Mouse (Mus musculus): ENCODE results near the gene Ppp1cb.

Gene Ppp1cb

GRCm38 (mm10) chr5:32445287-32445921, 13.2 kb upstream of the Ppp1cb start:
- no peak for DNase-seq

GRCm38 (mm10) chr5:32446394-32446793, 12.2 kb upstream of the Ppp1cb start:
- DNase-seq, result peak; percentile 60 to 81

DNA sequence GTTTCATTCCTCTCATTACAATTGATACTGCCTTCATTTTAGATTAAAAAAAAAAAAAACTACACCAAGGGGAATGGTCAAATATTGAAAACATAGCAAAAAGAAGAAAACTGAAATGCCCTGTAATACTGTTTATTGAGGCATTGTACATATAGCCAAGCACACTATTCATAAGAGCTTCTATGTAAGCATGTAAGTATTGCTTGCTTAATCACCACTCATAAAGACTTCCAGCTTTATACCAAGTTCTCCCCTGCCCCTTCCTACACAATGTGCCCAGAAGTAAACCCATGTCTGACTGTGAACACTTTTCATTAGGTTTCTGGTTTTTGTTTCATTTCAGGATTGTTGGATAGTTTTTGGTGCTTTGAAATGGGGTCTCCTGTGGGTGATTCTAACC, 11.8 kb upstream of the Ppp1cb start:
- DNase-seq, result no peak

DNA sequence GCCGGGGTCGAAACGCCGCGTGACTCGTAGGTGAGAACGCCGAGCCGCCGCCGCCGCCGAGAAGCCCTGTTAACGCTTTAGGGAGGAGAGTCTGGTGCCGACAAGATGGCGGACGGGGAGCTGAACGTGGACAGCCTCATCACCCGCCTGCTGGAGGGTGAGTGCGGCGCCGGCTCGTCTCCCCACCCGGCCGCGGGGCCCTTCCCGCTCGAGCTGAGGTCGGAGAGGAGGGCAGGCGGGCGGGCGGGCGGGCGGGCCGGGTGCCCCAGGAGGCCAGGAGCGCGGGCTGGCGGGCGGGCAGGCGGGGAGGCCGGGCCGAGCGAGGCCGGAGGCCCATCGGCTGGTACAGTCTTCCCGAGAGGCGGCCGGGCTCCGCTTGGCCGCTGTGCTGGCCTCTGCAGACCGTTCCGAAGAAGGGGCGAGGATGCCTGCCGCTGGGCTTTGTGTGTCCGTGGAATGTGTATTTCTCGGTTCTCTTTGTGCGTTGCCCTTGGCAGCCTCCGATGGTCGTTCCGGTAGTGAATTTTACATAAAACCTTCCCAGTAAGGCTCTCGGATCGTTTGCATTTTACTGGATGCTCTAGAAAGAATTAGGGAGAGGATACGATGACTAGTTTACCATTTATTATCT, 723 bp downstream of the Ppp1cb start:
- peak in 1 of 2 experiments; percentile 83 for DNase-seq

DNA sequence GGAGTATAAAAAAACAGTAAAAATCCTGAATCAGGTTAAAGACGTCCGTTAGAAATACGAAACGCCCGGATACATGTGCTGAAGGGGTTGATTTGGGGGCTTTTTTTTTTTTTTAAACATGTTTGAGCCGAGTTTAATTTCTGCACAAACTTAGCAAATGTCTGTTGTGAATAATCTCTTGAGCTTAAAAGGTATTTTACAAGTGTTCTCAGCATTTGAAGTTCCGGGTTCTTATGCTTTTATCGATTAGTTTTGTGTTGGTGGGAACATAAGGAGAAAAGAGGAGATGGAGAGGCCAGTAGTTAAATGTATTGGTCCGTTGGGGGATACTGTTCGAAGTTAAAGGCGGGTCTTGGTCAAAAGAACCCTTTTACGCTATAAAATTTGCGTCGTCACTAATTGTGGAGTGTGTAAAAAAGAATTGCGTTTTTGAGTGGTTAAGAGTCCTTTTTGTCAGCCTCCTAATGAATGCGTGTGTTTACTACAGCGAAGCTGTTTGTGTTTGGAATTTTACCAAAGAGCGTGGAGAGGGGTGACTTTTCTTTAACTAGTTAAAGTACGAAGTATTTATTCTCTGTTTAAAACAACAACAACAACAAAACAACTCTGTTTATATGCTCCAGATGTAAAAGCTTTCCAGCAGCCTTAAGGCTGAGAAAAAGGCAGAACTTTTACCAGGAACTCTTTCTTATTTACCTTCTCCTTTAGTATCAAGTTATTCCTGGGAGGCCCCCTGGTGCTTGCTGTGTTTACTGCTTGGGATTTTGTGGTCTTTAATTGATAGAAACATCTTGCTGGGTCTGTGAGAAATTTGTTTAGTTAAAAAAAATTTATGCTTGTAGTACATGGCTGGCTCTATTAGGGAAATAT, 1.5 kb downstream of the Ppp1cb start:
- DNase-seq, result peak; percentile 63 to 64

DNA sequence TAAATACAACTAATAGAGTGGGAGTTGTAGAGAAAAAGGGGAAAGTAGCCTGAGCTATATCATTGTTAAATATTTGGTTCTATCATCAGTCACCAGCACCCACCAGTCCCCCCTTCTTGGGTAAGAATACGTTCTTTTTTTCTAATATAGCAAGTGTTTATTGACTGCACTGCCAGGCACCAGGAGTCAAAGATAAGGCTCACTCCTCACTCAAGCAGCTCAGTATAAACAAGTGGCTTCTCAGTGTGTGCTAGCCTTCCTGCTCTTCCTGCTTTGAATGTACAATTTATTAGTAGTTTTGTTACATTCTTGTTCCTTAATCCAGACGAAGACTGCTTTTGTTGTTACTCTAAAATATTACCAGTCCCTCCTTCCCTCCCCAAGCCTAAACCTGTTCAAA, 2.3 kb downstream of the Ppp1cb start:
- DNase-seq, result no peak

DNA sequence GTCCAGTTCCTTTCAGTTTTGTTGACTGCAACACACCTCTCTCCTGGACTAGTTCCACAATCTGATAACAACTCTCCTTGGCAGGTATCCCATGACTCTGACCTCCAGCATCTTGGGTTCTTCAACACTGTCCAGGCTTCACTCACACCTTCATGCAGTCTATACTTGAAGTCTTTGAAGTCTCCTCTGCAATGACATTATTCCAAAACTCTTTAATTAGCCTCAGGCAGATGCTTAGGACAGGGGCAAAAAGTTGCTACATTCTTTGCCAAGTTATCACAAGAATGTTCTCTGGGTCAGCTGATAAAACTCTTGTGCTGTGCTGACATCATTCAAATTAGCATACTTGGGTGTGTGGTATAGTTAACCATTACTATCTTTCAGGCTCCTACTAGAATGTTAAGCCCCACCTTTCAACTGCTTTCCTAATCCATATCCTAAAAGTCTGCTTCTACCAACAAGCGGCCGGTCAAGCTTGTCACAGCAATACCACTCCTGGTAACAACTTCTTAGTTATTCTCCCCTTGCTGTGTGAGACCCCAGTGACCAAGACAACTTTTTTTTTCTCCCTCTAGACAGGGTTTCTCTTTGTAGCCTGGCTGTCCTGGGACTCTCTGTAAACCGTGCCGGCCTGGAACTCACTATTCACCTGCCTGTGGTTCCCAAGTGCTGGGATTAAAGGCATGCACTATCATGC, 13.8 kb downstream of the Ppp1cb start:
- DNase-seq, result no peak

GRCm38 (mm10) chr5:32473029-32473352, 14.3 kb downstream of the Ppp1cb start:
- DNase-seq, result no peak

DNA sequence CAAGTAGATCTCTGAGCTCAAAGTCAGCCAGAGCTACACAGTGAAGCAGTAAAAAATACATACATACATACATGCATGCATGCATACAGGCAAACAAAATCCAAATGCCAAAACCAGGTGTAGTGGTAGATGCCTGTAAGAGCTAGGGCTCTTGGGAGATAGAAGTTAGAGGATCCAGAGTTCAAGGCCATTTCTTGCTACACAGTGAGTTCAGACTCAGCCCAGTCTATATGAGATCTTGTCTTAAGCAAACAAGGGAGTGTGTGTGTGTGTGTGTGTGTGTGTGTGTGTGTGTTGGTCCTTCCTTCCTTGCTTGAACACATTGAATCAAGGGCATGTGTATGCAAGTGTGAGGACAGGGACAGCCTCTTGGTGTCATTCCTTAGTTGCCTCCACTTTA, 17.9 kb downstream of the Ppp1cb start:
- DNase-seq, result no peak

DNA sequence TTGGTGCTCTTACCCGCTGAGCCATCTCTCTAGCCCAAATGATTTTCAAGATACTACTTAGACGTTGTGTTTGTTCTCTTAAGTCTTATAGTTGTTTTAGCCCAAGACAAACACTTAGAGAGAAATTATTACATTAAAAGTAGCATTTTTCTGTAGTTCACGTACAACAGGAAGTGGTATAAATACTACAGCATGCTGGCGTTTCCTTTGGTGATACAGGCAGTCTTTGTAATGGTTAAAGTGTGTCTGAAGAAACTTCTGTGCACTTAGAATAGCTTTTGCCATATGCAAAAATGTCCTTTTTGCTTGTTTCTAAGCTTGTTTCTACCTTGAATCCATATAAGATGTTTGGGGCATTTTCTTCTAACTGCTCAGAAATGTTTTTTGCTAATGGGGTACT, 20.3 kb downstream of the Ppp1cb start:
- no peak for DNase-seq

- no peak for DNase-seq
These were observed 26.8 kb downstream of the Ppp1cb start for GRCm38 (mm10) chr5:32485430-32485829.

GRCm38 (mm10) chr5:32488044-32488443, 29.4 kb downstream of the Ppp1cb start:
- DNase-seq, result no peak

DNA sequence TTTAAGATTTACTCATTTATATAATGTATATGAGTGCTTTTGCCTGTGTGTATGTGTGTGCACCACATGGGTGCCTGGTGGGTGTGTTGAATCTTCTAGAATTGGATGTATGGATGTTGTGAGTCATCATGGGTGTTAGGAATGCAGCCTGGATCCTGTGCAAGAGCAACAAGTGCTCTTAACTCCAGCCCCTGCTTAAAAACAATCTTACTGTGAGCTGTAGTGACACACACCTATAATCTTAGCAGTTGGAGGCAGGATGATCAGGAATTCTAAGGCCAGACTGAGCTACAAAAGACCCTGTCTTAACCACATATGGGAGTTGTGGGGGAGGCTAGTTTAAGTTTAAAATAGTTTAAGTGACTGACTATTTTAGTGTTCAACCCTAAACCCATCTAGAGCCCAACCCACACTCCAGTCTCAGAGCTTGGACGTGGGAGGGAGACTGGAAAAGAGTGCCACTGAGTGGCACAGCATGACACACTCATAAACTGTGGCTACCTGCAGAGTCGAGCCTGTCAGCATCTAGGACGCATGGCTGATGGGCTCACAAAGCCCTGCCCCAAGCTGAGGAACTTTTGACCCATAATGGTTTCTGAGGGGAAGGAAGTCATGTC, 35.5 kb downstream of the Ppp1cb start:
- no peak for DNase-seq

DNA sequence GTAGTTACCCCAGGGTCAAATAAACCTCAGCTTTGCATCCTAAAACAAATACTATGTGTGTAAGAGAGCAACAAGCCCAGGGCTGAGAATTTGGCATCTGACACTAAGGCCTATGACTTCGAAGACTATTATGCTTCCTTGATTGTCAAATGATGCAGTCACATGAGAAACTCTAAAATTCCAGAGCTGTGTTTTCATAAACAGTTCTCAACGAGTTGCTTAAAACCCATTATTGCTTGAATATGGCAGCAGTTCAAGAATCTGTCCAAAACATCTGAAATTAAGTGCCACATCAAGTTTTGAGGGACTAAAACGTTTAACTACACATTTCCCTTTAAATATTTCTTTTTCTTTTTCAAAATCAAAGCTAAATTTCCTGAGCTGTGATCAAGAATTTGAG, 50.1 kb downstream of the Ppp1cb start:
- DNase-seq, result no peak

DNA sequence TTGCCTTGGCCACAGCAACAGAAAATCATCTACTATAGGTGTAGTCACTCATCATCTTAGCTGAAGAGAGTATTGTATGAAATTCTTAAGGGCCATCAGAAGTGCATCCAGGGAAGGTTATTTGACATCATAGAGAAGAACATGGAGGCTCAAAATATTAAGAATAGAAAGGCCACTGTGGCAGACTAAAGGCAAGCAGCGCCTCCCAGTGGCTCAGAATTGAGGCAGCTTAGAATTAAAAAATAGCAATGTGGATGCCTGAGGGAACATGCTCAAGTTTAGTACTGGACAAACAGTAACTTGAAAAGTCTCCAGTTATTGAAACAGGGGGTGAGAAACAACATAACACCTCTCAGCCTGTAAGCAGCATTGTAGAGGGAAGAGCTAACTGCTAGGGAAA, 61.7 kb downstream of the Ppp1cb start:
- peak; percentile 68 to 71 for DNase-seq

- DNase-seq, result no peak
These were observed 90.8 kb downstream of the Ppp1cb start for GRCm38 (mm10) chr5:32549449-32549848.

DNA sequence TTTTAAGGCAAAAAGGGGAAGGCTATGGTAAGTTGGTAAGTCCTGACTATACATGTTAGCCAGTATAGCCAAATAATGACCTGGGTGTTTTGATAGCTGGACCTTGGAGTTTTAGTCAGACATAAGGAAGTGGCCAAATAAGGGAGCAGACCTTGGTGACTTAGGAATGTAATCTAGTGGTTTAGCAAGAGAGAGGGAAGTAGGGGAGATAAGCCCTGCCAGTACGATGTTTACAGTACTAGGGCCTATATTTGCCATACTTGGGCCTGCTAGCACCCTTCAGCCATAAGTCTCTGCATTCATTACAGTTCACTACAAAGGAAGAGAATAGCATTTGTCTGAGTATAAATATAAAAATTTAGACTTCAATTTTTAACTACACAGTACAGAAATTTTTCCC, 106.1 kb downstream of the Ppp1cb start:
- DNase-seq, result no peak
